Mouse (Mus musculus) right cerebral cortex, adult 18-20 months (tissue): ENCODE results near the gene Nebl.
"Not testable (repeated sequence)": the region's sequence is repeated elsewhere in the genome, so short reads cannot be mapped to it uniquely, and the experiment has no call there.

Experiments used
- DNase-seq: peaks from one replicate; pipeline ENCODE4 v3.0.0; 2022; ENCODE audit warnings: mixed read lengths

Nebl gene

DNA sequence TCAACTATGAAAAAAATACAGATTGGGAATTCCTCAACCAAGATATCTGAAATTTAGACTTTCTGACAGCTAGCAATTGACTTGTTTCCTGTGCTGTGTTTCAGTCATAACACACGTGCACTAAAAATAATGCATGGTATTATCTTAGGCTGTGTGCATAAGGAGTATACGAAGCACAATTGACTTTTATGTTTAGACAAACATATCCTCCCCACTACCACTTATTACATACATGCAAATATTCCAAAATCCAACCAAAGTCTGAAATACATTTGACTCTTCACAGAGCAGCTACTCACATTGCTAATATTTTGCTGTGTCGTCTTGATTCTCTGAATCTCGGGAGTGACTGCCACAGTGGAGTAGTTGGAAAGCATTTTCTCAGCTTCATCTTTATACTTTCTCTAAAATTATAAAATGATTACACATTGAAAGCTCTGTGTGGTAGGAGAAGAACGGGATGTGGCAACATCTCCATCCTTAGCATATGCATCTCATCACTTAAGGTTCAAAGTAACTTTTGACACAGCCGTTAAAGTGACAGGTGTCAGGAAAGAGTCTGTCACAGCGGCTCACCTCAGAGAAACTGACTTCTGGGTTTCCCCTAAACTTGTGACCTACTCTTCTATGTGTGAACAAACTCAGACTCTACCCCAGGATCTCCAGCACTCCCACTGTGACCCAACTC, 340.6 kb downstream of the Nebl start:
- no peak for DNase-seq

- no peak for DNase-seq
Measured at GRCm38 (mm10) chr2:17389886-17390285, 341.4 kb downstream of the Nebl start.

GRCm38 (mm10) chr2:17389379-17389778, 341.9 kb downstream of the Nebl start:
- no peak for DNase-seq

DNA sequence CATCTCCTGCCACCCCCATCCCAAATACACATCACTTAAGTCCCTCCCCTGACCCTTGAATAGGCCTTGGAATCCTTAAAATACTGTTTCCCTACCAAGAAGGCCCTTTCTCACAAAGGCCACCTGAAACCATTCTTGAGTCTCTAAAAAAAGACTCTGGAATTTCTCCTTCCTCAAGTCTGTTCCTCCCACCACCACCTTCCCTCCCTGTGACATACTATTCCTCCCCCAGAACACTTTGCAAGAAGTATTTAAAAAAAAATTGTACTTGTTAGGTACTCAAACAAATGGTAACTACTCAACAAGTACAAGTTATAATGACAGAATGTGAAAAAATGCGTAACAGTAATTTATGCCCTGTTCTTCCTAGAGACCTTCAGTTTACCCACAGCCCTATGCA, 349.0 kb downstream of the Nebl start:
- DNase-seq = no peak

DNA sequence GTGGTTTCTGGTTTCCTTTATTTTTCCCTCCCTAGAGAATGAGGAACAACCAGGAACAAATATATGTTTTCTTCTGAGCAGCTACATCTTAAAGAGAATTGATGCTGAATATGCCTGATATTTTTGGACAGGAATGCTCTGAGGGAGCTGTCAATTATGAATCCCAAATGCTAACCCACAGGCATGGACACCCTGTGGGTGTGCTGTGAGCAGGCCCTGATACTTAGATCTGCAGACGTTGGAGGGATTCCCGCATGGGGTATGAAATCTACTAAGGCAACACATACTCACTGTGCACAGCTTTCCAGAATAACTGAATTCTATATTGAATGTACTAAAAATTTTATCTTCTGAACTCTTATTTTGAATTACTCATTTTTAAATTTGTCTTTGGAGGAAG, 355.3 kb downstream of the Nebl start:
- peak; percentile 22 for DNase-seq

GRCm38 (mm10) chr2:17365671-17366070, 365.6 kb downstream of the Nebl start:
- DNase-seq = no peak

DNA sequence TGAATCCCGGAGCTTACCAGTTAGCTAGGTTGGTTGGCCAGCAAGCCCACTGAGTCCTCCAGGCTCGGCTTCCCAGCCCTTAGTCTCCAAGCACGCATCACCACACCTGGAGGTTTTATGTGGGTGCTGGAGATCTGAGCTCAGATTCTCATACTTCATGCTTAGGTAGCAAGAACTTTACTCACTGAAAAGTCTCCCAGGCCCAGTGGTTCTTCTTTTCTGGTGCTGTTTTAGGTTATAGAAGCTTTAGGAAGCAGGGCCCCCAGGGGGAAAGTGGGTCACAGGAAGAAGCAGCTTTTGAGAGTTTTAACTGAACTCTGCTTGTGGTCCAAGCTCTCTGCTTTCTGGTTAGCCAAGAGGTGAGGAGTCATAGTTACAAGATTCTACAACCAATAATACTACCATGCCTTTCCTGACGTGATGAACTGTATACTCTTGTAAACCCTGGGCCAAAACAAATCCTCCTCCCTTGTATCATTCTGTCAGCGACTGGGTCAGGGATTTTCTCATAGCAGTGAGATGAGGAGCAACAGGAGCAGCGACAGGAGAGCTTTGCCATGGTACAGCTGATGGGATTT, 366.2 kb downstream of the Nebl start:
- DNase-seq = no peak

DNA sequence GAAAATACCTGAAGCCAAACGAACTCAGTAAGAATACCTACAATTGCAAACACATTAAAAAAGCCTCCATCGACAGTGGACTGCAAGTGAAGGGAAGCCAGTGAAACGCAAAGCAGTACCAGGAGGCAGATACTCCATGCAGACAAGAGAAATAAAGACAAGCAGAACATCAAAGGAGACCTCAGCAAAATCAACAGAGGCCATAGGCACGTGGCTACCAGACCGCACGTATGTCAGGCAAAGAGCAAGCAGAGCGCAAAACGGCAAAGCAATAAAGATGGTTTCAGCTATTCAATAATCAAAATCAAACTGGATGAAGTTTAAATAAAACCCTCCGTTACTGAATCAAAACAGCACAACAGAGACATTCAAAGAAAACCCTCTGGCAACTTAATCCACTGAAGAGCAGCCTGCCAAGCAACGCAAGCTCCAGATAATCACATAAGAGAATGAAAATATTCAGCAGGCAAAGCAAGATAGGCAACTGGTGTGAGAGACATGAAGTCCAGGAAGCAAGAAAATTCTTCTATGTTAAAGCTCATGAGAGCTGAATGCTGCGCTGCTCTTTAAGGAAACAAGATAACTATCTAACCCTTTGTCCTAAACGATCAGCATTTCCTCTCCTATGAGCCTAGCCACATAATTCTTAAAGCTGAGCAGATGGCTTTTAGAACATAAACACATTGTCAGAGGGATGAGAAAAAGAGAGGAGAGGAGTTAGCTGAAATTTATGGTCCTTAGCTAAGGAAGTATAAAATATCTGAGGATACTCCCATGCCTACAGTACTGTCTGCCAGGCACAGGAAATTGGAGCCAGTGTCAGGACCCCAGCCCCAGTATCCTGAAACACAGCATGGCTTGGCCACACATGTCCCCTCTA, 367.7 kb downstream of the Nebl start:
- no peak for DNase-seq

GRCm38 (mm10) chr2:17362181-17362580, 369.1 kb downstream of the Nebl start:
- no peak for DNase-seq

- DNase-seq = no peak
Measured at GRCm38 (mm10) chr2:17344643-17345042, 386.6 kb downstream of the Nebl start.

GRCm38 (mm10) chr2:17335451-17335850, 395.8 kb downstream of the Nebl start:
- DNase-seq = peak; percentile 12

GRCm38 (mm10) chr2:17326590-17326989, 404.7 kb downstream of the Nebl start:
- DNase-seq = no peak

- DNase-seq = no peak
Measured at GRCm38 (mm10) chr2:17316850-17317249, 414.4 kb downstream of the Nebl start.

DNA sequence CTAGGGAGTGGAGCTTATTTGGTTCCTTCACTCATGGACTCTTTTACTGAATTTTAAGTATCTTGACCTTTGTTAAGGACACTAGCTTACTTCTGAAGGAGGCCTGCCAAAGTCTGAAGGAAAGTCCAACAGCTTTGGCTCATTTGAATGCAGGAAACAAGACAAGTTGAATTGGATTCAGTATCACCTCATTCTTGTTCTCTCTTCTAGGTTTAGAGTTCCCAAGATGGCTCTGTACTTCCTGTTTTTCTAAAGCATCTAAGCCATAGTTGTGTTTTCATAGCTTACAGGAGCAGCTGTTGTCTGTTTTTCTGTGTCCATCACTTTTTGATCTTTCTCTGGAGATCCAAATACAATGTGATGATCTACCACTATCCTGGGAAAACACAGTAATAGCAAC, 429.9 kb downstream of the Nebl start:
- no peak for DNase-seq

- no peak for DNase-seq
Measured at GRCm38 (mm10) chr2:17297496-17297895, 433.8 kb downstream of the Nebl start.

GRCm38 (mm10) chr2:17295257-17295656, 436.0 kb downstream of the Nebl start:
- not testable (repeated sequence) for DNase-seq
